Mouse (Mus musculus): ENCODE results near the gene Zzef1.

Gene Zzef1

GRCm38 (mm10) chr11:72960723-72961071 is 164.7 kb downstream of the Zzef1 start:
- CTCF ChIA-PET = interaction anchor here in 2 of 4 experiments (1.5 to 1.6 kb wide), 3 partner anchors 19 to 21 kb away, joined by 3 to 6 read pairs (median 5); no protein-coding TSS in a partner anchor
- POLR2A ChIA-PET = interaction anchor here in 2 of 4 experiments (0.9 to 6.0 kb wide), 7 partner anchors 8 to 33 kb away, joined by 3 to 33 read pairs (median 5); no protein-coding TSS in a partner anchor

DNA sequence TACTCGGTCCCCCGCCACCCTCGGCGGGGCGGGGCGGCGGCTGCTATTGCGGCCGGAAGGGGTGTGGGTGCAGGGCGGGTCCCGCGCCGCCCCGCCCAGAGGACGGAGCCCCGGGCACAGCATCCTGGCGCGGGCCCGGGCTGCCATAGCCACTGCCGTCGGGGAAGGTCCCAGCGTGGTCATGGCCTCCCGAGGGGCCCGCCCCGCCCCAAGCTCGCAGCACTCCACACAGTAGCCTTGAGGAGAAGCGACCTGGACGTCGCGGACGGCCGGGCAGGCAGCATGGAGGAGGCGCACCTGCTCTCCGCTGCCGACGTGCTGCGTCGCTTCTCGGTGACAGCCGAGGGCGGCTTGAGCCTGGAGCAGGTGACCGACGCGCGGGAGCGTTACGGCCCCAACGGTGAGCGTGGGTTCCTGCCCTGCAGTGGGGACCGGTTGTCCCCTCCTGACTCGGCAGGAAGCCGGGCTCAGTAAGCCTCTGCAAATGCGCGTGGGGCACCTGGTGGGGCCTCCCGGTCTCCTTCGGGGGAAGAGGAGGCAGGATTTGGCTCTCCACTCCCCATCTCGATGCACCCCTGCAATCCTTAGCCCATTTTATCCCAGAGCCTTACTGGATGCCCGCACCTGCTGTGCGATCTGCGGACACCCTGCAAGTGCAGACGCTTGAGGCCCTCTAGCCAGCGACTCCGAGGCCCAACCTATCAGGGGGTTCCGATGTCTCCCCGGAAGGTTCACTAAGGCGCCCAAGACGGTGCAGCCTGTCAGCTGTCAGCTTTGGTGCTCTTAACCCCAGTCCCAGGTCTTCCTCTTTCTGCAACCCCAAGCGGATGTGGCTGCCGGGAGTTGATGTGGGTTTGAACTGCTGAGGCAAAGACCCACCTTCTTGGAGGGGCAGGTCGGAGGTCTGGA is 165.3 kb downstream of the Zzef1 start, which contains the start of gene Atp2a3:
Atp2a3 (plus strand) TSS at position 98 of the 909 bp plus-strand sequence.
- POLR2A ChIA-PET = interaction anchor here in 2 of 4 experiments (0.6 to 6.0 kb wide), 9 partner anchors 8 to 1061 kb away, joined by 3 to 33 read pairs (median 5); no protein-coding TSS in a partner anchor
- CTCF ChIA-PET = interaction anchor here in 2 of 4 experiments (1.5 to 1.6 kb wide), 2 partner anchors 21 kb away, joined by 5 to 6 read pairs; no protein-coding TSS in a partner anchor

- ChIA-PET CTCF (no interaction called here), POLR2A (interaction anchor here in 3 of 4 experiments (0.6 to 6.0 kb wide), 11 partner anchors 9 to 1062 kb away, joined by 3 to 33 read pairs (median 3); partner anchors contain the start of gene Ctns (in 1 of the 3))
Observed at GRCm38 (mm10) chr11:72962378-72962777, 166.4 kb downstream of the Zzef1 start.

GRCm38 (mm10) chr11:72963058-72963788 is 167.2 kb downstream of the Zzef1 start:
- ChIA-PET POLR2A (interaction anchor here in 2 of 4 experiments (0.6 to 6.0 kb wide), 16 partner anchors 9 to 387 kb away, joined by 3 to 33 read pairs (median 3); partner anchors contain the start of gene Ctns (in 1 of the 2)), CTCF (interaction anchor here in 3 of 4 experiments (0.6 to 1.5 kb wide), 4 partner anchors 18 to 390 kb away, joined by 3 to 5 read pairs (median 4); no protein-coding TSS in a partner anchor)

GRCm38 (mm10) chr11:72963789-72964294 is 167.8 kb downstream of the Zzef1 start:
- CTCF ChIA-PET = interaction anchor here in 2 of 4 experiments (1.1 to 1.5 kb wide), 4 partner anchors 23 to 391 kb away, joined by 3 to 5 read pairs (median 4); no protein-coding TSS in a partner anchor
- POLR2A ChIA-PET = interaction anchor here in 2 of 4 experiments (0.9 to 6.0 kb wide), 10 partner anchors 10 to 388 kb away, joined by 3 to 33 read pairs (median 9); no protein-coding TSS in a partner anchor

- CTCF ChIA-PET = interaction anchor here in 2 of 4 experiments (1.4 to 1.5 kb wide), 2 partner anchors 8 kb away, joined by 3 read pairs; no protein-coding TSS in a partner anchor
- POLR2A ChIA-PET = interaction anchor here in 3 of 4 experiments (0.5 to 4.3 kb wide), 7 partner anchors 11 to 171 kb away, joined by 3 to 16 read pairs (median 4); no protein-coding TSS in a partner anchor
Observed at GRCm38 (mm10) chr11:72974995-72975503, 179.0 kb downstream of the Zzef1 start.

Data from embryonic stem cell, embryonic (primary cell).